Mouse (Mus musculus) lung, postnatal 14 days (tissue): Measurements from ENCODE around the gene Pax9.

ENCODE experiments used
- DNase-seq: peaks from one replicate; pipeline ENCODE4 v3.0.0; 2021

Pax9 gene

DNA sequence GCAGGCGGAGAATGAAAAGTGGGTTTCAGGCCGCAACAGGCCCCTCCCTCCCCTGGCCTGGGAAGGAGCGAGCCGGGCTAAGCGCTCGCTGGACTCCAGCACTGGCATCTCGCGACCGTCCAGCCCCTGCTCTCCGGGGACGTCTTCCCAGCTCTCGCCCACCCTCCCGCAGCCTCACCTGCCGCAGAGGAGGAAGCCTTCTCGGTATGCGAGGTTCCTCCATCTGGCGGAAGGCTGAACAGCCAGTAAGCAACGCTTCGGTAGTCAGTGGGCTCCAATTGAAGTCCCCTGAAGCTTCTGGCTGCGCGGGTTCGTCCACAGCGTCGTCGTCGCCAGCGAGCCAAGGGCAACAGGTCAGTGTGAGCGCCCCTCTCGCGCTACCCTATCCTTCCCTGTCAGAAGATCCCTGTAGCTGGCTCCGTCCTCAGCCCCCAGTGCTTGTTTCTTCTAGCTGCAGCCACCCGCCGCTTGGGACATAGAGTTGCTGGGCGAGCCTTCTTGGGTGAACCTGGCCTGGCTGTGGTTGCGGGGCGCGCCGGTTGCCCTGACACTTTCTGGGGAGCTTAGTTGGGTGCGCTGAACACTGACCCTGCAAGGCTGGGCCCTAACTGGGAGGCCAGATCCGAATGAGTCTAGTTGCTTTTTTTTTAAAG is at the start of gene Pax9:
Gene Pax9, plus strand, starts transcription at position 341 of the 653 bp plus-strand sequence.
- DNase-seq = no peak

DNA sequence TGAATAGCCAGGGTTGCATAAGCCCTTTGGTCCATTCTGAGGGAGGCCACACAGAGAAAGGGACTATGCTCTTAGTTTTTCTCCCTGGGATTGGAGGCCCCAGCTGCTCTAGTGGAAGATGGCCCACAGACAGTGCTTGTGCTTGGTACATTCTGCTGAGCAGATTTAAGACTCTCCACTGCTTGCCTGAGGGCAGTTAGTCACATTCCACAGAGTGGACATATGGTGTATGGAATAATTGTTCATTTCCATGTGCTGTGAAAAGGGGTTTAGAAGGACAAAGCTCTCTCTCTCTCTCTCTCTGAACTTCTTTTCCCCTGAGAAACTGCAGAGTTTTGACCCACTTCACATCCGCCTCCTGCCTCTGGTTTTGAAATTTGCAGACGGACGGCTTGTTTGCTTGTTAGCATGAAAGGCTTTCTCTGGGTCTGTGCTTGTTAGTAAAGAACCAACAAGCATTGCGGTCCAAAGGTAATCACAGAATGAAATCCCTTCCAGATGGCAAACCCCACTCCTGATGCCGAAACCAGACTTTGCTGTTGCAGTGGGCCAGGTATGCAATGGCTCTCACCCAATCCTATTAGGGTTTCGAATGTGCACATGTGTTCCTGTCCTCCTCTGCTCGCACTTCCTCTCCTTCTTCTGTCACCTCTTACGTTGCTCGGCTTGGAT is 22.0 kb upstream of the Pax9 start:
- no peak for DNase-seq

GRCm38 (mm10) chr12:56670795-56671194 is 20.8 kb upstream of the Pax9 start:
- no peak for DNase-seq

GRCm38 (mm10) chr12:56674726-56675125 is 16.8 kb upstream of the Pax9 start:
- DNase-seq = peak; percentile 20

- DNase-seq = no peak
Measured at GRCm38 (mm10) chr12:56677620-56678019, 13.9 kb upstream of the Pax9 start.

- DNase-seq = peak; percentile 23
Measured at GRCm38 (mm10) chr12:56681096-56681811, 10.3 kb upstream of the Pax9 start.

- DNase-seq = no peak
Measured at GRCm38 (mm10) chr12:56687640-56688481, 3.7 kb upstream of the Pax9 start.

- no peak for DNase-seq
Measured at GRCm38 (mm10) chr12:56688482-56688840, 3.1 kb upstream of the Pax9 start.

DNA sequence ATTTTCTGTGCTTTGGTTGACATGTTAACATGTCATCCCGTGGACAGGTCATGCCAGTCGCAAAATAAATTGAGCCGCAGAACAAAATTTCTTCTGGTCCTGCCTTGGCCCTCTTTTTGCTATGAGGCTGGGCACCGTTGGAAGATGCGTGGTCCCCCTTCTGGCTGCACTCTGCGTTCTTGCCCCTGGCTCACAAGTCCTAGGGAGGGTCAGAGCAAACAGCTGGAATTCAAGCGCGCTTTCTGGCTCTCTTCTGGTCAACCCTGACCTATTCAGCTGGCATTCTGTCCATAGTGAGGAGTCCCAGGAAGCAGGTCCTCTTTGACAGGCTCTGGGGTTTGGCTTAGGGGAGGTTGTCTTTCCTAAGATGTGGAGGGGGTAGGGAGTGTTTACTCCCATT is 2.6 kb upstream of the Pax9 start:
- DNase-seq = no peak

- no peak for DNase-seq
Measured at GRCm38 (mm10) chr12:56689331-56689730, 2.2 kb upstream of the Pax9 start.

DNA sequence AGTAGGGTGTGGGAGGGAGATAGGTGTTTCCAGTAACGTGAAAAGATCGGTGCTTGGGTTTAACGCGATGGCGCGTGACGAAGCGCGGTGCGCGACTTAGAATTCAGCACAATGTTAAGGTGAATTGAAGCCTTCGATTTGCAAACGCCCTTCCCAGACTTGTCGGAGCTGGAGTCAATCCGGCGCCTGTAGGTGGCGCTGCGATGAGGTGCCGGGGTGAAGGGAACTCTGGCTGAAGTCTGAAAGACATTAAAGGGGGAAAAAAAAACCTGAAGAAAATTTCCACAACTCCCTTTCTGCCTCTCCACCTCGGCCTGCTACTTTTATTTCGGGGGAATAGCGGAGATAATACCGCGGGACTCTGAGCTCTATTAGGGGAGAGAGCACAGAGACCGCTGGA is 1.8 kb upstream of the Pax9 start:
- no peak for DNase-seq

GRCm38 (mm10) chr12:56690366-56690765 is 1.2 kb upstream of the Pax9 start:
- no peak for DNase-seq

DNA sequence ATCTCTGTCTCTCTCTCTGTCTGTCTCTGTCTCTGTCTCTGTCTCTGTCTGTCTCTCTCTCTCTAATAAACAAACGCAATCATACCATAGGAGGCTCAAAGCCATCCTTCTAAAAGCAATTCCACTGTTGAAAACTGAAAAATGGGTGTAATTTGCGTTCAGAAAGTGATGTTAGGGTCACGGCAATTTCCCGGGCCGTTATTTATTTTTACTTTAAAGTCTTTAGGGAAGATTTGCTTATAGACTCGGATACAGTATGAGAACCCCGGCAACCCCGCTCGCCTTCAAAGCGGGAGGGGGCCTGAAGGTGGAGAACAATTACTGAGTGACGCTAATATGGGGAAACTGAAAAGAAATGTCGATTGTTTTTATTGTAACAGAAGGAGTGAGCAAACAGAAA is 566 bp upstream of the Pax9 start:
- DNase-seq = no peak

DNA sequence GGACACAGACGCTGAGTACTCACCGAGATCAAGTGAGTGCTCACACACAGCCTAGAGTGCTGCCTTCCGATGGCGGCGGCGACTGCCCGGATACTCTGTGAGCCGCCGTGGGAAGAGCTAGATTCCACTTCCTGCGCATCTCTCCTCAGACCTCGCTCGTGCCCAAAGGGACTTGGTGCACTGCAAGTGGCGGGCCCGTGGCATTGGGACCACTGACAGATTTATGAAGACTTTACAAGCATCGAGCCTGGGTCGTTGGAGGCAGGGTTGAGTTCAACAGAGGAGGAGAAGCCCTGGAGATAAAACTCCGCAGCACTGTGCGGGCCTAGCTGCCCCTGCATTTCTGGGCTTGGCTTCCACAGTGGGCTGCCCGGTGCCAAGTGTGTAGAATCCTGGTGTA is 969 bp downstream of the Pax9 start:
- DNase-seq = no peak

- no peak for DNase-seq
Measured at GRCm38 (mm10) chr12:56693411-56694098, 2.0 kb downstream of the Pax9 start.

- DNase-seq = no peak
Measured at GRCm38 (mm10) chr12:56694361-56694760, 2.8 kb downstream of the Pax9 start.

GRCm38 (mm10) chr12:56694936-56695335 is 3.4 kb downstream of the Pax9 start:
- DNase-seq = no peak

DNA sequence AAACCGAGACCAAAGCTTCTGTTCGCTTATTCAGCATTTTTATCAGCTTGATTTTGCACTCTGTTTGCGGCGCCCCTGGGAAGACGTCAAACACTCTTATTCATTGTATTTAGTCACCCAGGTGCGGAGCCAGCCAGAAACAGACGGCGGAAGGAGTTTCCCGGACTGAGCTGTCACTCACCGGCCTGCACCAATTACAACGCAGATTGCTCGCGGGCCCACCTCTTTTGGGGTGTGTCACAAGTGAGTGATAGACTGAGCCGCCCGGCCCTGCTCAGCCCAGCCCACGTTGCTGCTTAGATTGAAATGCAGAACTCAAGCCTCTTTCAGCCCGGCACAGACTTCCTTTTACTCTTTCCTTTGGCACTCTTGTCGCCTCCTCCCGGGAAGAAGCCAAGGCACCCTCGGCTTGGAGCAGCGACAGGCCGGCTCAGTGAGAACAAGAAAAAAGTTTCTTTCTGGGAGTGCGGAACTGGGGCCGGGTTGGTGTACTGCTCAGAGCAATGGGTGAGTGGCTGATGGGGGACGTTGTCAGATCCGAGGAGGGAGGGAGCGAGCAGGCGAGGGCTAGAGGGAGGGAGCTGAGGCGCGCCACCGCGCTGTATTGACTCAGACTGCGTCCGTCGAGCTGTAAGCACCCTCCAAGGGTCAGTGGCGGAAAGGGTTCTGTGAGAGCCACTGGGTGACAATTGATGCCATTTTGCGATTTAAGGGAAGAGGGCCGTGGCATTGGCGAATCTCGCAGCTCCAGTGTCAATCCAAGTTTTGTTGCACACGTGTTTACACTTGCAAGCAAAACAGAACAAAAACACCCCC is 4.0 kb downstream of the Pax9 start:
- peak; percentile 72 for DNase-seq

GRCm38 (mm10) chr12:56696174-56697010 is 4.8 kb downstream of the Pax9 start:
- DNase-seq = no peak

DNA sequence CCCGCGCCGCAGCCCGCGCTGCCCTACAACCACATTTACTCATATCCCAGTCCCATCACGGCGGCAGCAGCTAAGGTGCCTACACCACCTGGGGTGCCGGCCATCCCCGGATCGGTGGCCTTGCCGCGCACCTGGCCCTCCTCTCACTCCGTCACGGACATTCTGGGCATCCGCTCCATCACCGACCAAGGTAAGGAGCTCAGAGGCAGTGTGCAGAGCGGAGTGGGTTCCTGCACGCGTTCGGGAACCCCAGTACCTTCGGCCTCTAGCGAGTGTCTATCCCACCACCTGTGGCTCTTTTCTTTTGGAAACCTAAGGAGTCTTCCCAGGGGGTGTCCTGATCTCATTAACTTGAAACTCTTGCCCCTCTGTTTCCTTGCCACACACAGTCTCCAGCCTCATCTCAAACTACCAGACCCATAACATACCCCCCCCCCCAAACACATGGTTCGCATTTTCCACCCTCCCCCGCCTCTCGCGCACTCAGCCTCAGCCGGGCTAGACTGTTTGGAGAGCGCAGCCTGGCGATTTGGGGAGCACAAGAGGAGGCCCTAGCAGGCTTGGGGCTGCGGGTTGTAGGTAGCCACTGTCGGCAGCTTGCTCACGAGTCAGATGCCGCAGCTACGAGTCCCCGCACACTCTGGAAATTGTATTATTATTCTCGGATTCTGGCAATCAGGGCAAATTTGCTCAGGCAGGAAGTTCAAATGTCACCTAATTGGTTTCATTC is 5.6 kb downstream of the Pax9 start:
- DNase-seq = no peak
